Mouse (Mus musculus) spleen, adult 18-20 months (tissue): Measurements from ENCODE around the gene Dcn.

Experiments used
- DNase-seq, 2 experiments: peaks; one replicate each; pipeline ENCODE4 v3.0.0; 2022; ENCODE audit warnings: mixed read lengths in 2 of 2

Dcn gene

GRCm38 (mm10) chr10:97479004-97479766, at the start of gene Dcn:
Gene Dcn (plus strand): TSS chr10:97479609.
- no peak for DNase-seq

GRCm38 (mm10) chr10:97436662-97437061, 42.7 kb upstream of the Dcn start:
- DNase-seq = no peak

GRCm38 (mm10) chr10:97442300-97442699, 37.1 kb upstream of the Dcn start:
- DNase-seq = no peak

- no peak for DNase-seq
These were observed 32.9 kb upstream of the Dcn start for GRCm38 (mm10) chr10:97446486-97446885.

- no peak for DNase-seq
These were observed 26.5 kb upstream of the Dcn start for GRCm38 (mm10) chr10:97452886-97453285.

GRCm38 (mm10) chr10:97453529-97453928, 25.9 kb upstream of the Dcn start:
- DNase-seq = no peak

GRCm38 (mm10) chr10:97456993-97457392, 22.4 kb upstream of the Dcn start:
- no peak for DNase-seq

- no peak for DNase-seq
These were observed 12.6 kb upstream of the Dcn start for GRCm38 (mm10) chr10:97466818-97467217.

GRCm38 (mm10) chr10:97469411-97470140, 9.8 kb upstream of the Dcn start:
- no peak for DNase-seq

GRCm38 (mm10) chr10:97475460-97475859, 3.9 kb upstream of the Dcn start:
- no peak for DNase-seq

GRCm38 (mm10) chr10:97478259-97478658, 1.1 kb upstream of the Dcn start:
- DNase-seq = no peak

GRCm38 (mm10) chr10:97482150-97482549, 2.7 kb downstream of the Dcn start:
- DNase-seq = no peak

GRCm38 (mm10) chr10:97484049-97484448, 4.6 kb downstream of the Dcn start:
- no peak for DNase-seq

GRCm38 (mm10) chr10:97485151-97485550, 5.7 kb downstream of the Dcn start:
- DNase-seq = no peak

- no peak for DNase-seq
These were observed 6.7 kb downstream of the Dcn start for GRCm38 (mm10) chr10:97486085-97486484.

- DNase-seq = no peak
These were observed 8.0 kb downstream of the Dcn start for GRCm38 (mm10) chr10:97487269-97487989.

GRCm38 (mm10) chr10:97492367-97492980, 13.1 kb downstream of the Dcn start:
- no peak for DNase-seq

GRCm38 (mm10) chr10:97497646-97498045, 18.2 kb downstream of the Dcn start:
- DNase-seq = no peak

- DNase-seq = no peak
These were observed 44.0 kb downstream of the Dcn start for GRCm38 (mm10) chr10:97523366-97523765.

GRCm38 (mm10) chr10:97535697-97536096, 56.3 kb downstream of the Dcn start:
- DNase-seq = no peak

GRCm38 (mm10) chr10:97536921-97537320, 57.5 kb downstream of the Dcn start:
- no peak for DNase-seq

- no peak for DNase-seq
These were observed 58.8 kb downstream of the Dcn start for GRCm38 (mm10) chr10:97538202-97538601.

GRCm38 (mm10) chr10:97547740-97548139, 68.3 kb downstream of the Dcn start:
- no peak for DNase-seq
